Mouse (Mus musculus) neural tube, embryonic 13.5 days (tissue): ENCODE results near the gene Ehmt2. TPM values are rescaled to one million over a fixed set of nuclear protein-coding genes. Genes with fewer than 3 reads are reported as not detected.
A peak's percentile ranks its signal among the peaks of the same experiment; 100 is the strongest.
"Not testable (repeated sequence)": the region's sequence is repeated elsewhere in the genome, so short reads cannot be mapped to it uniquely, and the experiment has no call there.

Source experiments
- ATAC-seq: fragments of 200-750 bp; cut with Nextera tagmentation; 2 replicates; pipeline ENCODE4 v1.8.0; 2017; ENCODE audit warnings: low read depth, mild to moderate bottlenecking, moderate TSS enrichment, moderate library complexity
- H3K27ac ChIP-seq: fragments of 300-500 bp; sonication (generic); replicated peaks from 2 replicates; pipeline ENCODE4 v1.5.1; 2015; ENCODE audit warnings: moderate library complexity, mild to moderate bottlenecking, inconsistent platforms
- H3K27me3 ChIP-seq: fragments of 300-500 bp; sonication (generic); 2 replicates; pipeline ENCODE4 v1.6.1; 2015; ENCODE audit warnings: mild to moderate bottlenecking, inconsistent platforms
- H3K36me3 ChIP-seq: fragments of 300-500 bp; sonication (generic); 2 replicates; pipeline ENCODE4 v1.6.1; 2015; ENCODE audit warnings: mild to moderate bottlenecking, inconsistent platforms
- H3K4me1 ChIP-seq: fragments of 300-500 bp; sonication (generic); replicated peaks from 2 replicates; pipeline ENCODE4 v1.6.1; 2015; ENCODE audit warnings: inconsistent platforms
- H3K4me2 ChIP-seq: fragments of 300-500 bp; sonication (generic); 2 replicates; pipeline ENCODE4 v1.6.1; 2015; ENCODE audit warnings: inconsistent platforms, mild to moderate bottlenecking, moderate library complexity
- H3K4me3 ChIP-seq: fragments of 300-500 bp; sonication (generic); 2 replicates; pipeline ENCODE4 v1.5.1; 2015; ENCODE audit warnings: mild to moderate bottlenecking, inconsistent platforms
- H3K9ac ChIP-seq: fragments of 300-500 bp; sonication (generic); 2 replicates; pipeline ENCODE4 v1.6.1; 2015; ENCODE audit warnings: moderate library complexity, mild to moderate bottlenecking, inconsistent platforms
- H3K9me3 ChIP-seq: fragments of 300-500 bp; sonication (generic); 2 replicates; pipeline ENCODE4 v1.6.1; 2016; ENCODE audit warnings: inconsistent platforms
- WGBS: fragments of 180-500 bp; shearing (Covaris S2); methylation state at CpG from one replicate; pipeline ENCODE4 v1.1.7; 2015; 5-methylcytosine and 5-hydroxymethylcytosine counted together
- polyA plus RNA-seq: library from polyadenylated mRNA; unstranded; fragments of >200 nt; fragmentation: Nextera tagmentation; extraction: Ambion mirVana; gene quantifications from 2 replicates; pipeline ENCODE4 v1.2.1, GENCODE M21; 2015

Gene Ehmt2
- polyA plus RNA-seq, 1 experiment from 2014 or later: 86.8 TPM

- WGBS: 7% methylated on average over 49 of the region's 51 CpGs
- peaks cover 41% of the 10 kb centered on the region for H3K4me1 ChIP-seq
- peak overlapping the region; percentile 95 for H3K27ac ChIP-seq
- ATAC-seq: peak; percentile 54
- H3K4me3 ChIP-seq: peak overlapping the region; percentile 80
- H3K9ac ChIP-seq: peak overlapping the region; percentile 93
- H3K27me3 ChIP-seq: no peaks in the 10 kb centered on the region
- peaks cover 8% of the 10 kb centered on the region for H3K36me3 ChIP-seq
- peak overlapping the region; percentile 94 for H3K4me2 ChIP-seq
- no peaks in the 10 kb centered on the region for H3K9me3 ChIP-seq
Observed at GRCm38 (mm10) chr17:34894801-34895530, 3.3 kb upstream of the Ehmt2 start.

- H3K9ac ChIP-seq: peak overlapping the region; percentile 93
- peak overlapping the region; percentile 95; the same call in 1 of the 2 replicates for H3K27ac ChIP-seq
- 89% methylated on average over 15 of the region's 15 CpGs for WGBS
- no peak for ATAC-seq
- H3K27me3 ChIP-seq: no peaks in the 10 kb centered on the region
- peak overlapping the region; percentile 94 for H3K4me2 ChIP-seq
- H3K36me3 ChIP-seq: peaks cover 9% of the 10 kb centered on the region
- H3K9me3 ChIP-seq: no peaks in the 10 kb centered on the region
- peak overlapping the region; percentile 80 for H3K4me3 ChIP-seq
- peaks cover 49% of the 10 kb centered on the region for H3K4me1 ChIP-seq
Observed at GRCm38 (mm10) chr17:34895724-34896123, 2.5 kb upstream of the Ehmt2 start.

GRCm38 (mm10) chr17:34896366-34896765 is 1.9 kb upstream of the Ehmt2 start:
- Histone ChIP-seq H3K4me2 (peak overlapping the region; percentile 94), H3K9me3 (no peaks in the 10 kb centered on the region), H3K27me3 (no peaks in the 10 kb centered on the region), H3K4me3 (peak overlapping the region; percentile 80), H3K36me3 (peaks cover 15% of the 10 kb centered on the region), H3K9ac (0 out of 2 replicates have a peak overlapping the region, but pooled peaks have one; percentile 38), H3K27ac (no peak overlapping the region), H3K4me1 (peaks cover 54% of the 10 kb centered on the region)
- ATAC-seq: no peak
- 84% methylated on average over 17 of the region's 17 CpGs for WGBS

- 19% methylated on average over 10 of the region's 10 CpGs for WGBS
- H3K9me3 ChIP-seq: no peaks in the 10 kb centered on the region
- H3K4me3 ChIP-seq: peak overlapping the region; percentile 93
- peak overlapping the region; percentile 94 for H3K4me2 ChIP-seq
- peaks cover 54% of the 10 kb centered on the region for H3K4me1 ChIP-seq
- H3K27me3 ChIP-seq: no peaks in the 10 kb centered on the region
- H3K9ac ChIP-seq: peak overlapping the region; percentile 96
- ATAC-seq: no peak
- H3K27ac ChIP-seq: peak overlapping the region; percentile 98
- peaks cover 25% of the 10 kb centered on the region for H3K36me3 ChIP-seq
Observed at GRCm38 (mm10) chr17:34897373-34898159, 703 bp upstream of the Ehmt2 start.

DNA sequence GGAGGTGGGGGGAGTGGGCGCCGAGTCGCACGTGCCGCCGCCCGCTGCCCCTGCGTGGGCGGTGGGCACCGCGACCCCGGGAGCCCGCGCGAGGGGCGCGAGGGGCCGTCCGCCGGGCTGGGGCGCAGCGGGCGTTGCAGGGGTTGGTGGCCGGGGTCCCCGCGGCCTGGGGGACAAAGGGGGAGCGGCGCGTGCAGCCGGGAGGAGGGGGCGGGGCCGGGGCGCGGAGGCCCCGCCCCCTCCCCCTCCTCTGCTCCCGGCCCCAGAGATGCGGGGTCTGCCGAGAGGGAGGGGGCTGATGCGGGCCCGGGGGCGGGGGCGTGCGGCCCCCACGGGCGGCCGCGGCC is 410 bp downstream of the Ehmt2 start:
- WGBS: 0% methylated on average over 26 of the region's 47 CpGs
- H3K9ac ChIP-seq: peak overlapping the region; percentile 96
- peaks cover 36% of the 10 kb centered on the region for H3K36me3 ChIP-seq
- H3K4me3 ChIP-seq: peak overlapping the region; percentile 93
- ATAC-seq: peak; percentile 5; the same call in 1 of the 2 replicates
- H3K9me3 ChIP-seq: no peaks in the 10 kb centered on the region
- peak overlapping the region; percentile 98 for H3K27ac ChIP-seq
- no peaks in the 10 kb centered on the region for H3K27me3 ChIP-seq
- peak overlapping the region; percentile 94 for H3K4me2 ChIP-seq
- H3K4me1 ChIP-seq: peaks cover 50% of the 10 kb centered on the region

DNA sequence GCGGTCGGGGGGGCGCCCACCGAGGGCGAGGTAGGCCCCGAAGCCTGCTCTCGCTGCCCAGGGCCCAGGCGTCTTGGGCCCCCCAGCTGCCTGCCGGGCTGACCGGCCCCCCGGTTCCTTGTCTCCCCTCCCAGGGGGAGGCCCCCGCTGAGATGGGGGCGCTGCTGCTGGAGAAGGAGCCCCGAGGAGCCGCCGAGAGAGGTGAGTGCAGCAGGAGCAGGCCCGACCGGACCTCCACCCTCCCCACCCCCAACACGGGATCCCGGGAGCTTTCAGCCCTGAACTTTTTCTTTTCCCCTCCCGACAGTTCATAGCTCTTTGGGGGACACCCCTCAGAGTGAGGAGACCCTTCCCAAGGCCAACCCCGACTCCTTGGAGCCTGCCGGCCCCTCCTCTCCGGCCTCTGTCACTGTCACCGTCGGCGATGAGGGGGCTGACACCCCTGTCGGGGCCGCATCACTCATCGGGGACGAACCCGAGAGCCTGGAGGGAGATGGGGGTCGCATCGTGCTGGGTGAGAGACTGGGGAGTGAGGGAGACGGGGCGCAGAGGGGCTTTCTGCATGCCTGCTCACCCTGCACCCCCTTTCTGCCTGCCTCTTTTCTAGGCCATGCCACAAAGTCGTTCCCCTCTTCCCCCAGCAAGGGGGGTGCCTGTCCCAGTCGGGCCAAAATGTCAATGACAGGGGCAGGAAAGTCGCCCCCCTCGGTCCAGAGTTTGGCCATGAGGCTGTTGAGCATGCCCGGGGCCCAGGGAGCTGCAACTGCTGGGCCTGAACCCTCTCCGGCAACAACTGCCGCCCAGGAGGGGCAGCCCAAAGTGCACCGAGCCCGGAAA is 1.0 kb downstream of the Ehmt2 start:
- Histone ChIP-seq H3K27ac (peak overlapping the region; percentile 98), H3K9me3 (no peaks in the 10 kb centered on the region), H3K4me1 (peaks cover 48% of the 10 kb centered on the region), H3K36me3 (peaks cover 42% of the 10 kb centered on the region), H3K9ac (peak overlapping the region; percentile 96), H3K4me3 (peak overlapping the region; percentile 93), H3K4me2 (peak overlapping the region; percentile 94), H3K27me3 (no peaks in the 10 kb centered on the region)
- 0% methylated on average over 37 of the region's 45 CpGs for WGBS
- ATAC-seq: peak; percentile 1; the same call in 1 of the 2 replicates

DNA sequence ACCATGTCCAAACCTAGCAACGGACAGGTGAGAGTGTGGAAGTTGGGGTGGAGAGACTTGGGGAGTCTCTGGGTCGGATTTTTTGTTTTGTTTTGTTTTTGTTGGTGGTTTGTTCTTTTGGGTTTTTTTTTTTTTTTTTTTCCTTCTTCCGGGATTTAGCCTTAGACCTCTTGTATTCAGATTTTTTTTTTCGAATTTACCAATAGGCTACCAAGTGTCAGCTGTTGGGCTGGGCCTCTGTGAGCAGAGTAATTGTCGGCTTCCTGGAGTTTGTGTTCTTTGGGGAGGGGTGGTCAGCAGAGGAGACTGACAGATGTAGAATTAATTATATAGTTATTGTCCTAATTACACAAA is 1.6 kb downstream of the Ehmt2 start:
- Histone ChIP-seq H3K4me3 (peak overlapping the region; percentile 93), H3K27me3 (no peaks in the 10 kb centered on the region), H3K4me1 (peaks cover 48% of the 10 kb centered on the region), H3K9ac (peak overlapping the region; percentile 96), H3K4me2 (peak overlapping the region; percentile 94), H3K27ac (peak overlapping the region; percentile 98), H3K9me3 (no peaks in the 10 kb centered on the region), H3K36me3 (peaks cover 48% of the 10 kb centered on the region)
- no peak for ATAC-seq
- 5% methylated on average over 5 of the region's 5 CpGs for WGBS

GRCm38 (mm10) chr17:34900826-34901225 is 2.6 kb downstream of the Ehmt2 start:
- H3K4me3 ChIP-seq: peak overlapping the region; percentile 93; the same call in 1 of the 2 replicates
- not testable (repeated sequence) for H3K9me3 ChIP-seq, ATAC-seq, H3K9ac ChIP-seq, H3K27ac ChIP-seq, H3K27me3 ChIP-seq
- H3K4me1 ChIP-seq: peaks cover 40% of the 10 kb centered on the region
- peaks cover 56% of the 10 kb centered on the region for H3K36me3 ChIP-seq
- H3K4me2 ChIP-seq: peak overlapping the region; percentile 94

- H3K27ac ChIP-seq, H3K9ac ChIP-seq, H3K4me2 ChIP-seq, H3K27me3 ChIP-seq, ATAC-seq, H3K9me3 ChIP-seq, H3K4me3 ChIP-seq: not testable (repeated sequence)
- WGBS: 95% methylated on average over 9 of the region's 10 CpGs
- Histone ChIP-seq H3K4me1 (peaks cover 28% of the 10 kb centered on the region), H3K36me3 (peaks cover 61% of the 10 kb centered on the region)
Observed at GRCm38 (mm10) chr17:34901948-34902347, 3.7 kb downstream of the Ehmt2 start.

DNA sequence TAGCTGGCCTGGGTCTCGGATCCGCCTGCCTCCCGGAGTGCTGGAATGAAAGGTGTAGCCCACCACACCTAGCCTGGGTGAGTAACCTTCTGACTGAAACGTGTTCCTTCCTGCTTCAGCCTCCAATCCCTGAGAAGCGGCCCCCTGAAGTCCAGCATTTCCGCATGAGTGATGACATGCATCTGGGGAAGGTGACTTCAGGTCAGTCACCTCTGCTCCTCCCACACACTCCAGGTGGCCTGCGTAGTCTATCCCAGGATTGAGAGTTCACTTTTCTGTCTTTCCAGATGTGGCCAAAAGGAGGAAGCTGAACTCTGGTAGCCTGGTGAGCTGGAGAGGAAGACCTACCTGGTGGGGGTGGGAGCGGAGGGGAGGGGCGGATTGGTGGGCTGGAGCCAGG is 4.6 kb downstream of the Ehmt2 start:
- H3K4me1 ChIP-seq: peaks cover 19% of the 10 kb centered on the region
- H3K9ac ChIP-seq: no peak overlapping the region
- H3K4me2 ChIP-seq: no peak overlapping the region
- no peaks in the 10 kb centered on the region for H3K27me3 ChIP-seq
- ATAC-seq: no peak
- H3K9me3 ChIP-seq: no peaks in the 10 kb centered on the region
- peaks cover 70% of the 10 kb centered on the region for H3K36me3 ChIP-seq
- no peak overlapping the region for H3K27ac ChIP-seq
- no peak overlapping the region for H3K4me3 ChIP-seq
- WGBS: 92% methylated on average over 9 of the region's 9 CpGs

- no peaks in the 10 kb centered on the region for H3K9me3 ChIP-seq
- ATAC-seq: no peak
- no peak overlapping the region for H3K4me2 ChIP-seq
- H3K27ac ChIP-seq: no peak overlapping the region
- H3K36me3 ChIP-seq: peaks cover 81% of the 10 kb centered on the region
- H3K27me3 ChIP-seq: no peaks in the 10 kb centered on the region
- 93% methylated on average over 10 of the region's 10 CpGs for WGBS
- H3K4me1 ChIP-seq: no peaks in the 10 kb centered on the region; the same call in 1 of the 2 replicates
- no peak overlapping the region for H3K9ac ChIP-seq
- H3K4me3 ChIP-seq: no peak overlapping the region
Observed at GRCm38 (mm10) chr17:34910982-34911381, 12.7 kb downstream of the Ehmt2 start.
